Mouse (Mus musculus) hematopoietic stem cell, adult 5-6 weeks (primary cell): Measurements from ENCODE around the gene Hist1h3c. TPM values are rescaled to one million over a fixed set of nuclear protein-coding genes. Genes with fewer than 3 reads are reported as not detected.

Experiments
- ATAC-seq, 2 experiments: fragments of 125-278 bp in 1 of 2; replicated peaks in 1 of 2; 2 replicates each; pipeline ENCODE4 v1.8.0; 2016 to 2017; ENCODE audit warnings: inconsistent platforms in 2 of 2, mild to moderate bottlenecking in 2 of 2, moderate number of reproducible peaks in 2 of 2, low read depth in 1 of 2, moderate TSS enrichment in 1 of 2; ENCODE audit not compliant: low FRiP score in 2 of 2, poor library complexity in 2 of 2, severe bottlenecking in 2 of 2, insufficient read depth in 1 of 2, low TSS enrichment in 1 of 2
- total RNA-seq: library from RNA; stranded (forward); fragments of 172-1452, 232-1000 nt; gene quantifications from 2 replicates; pipeline ENCODE4 v1.2.3, GENCODE M21; 2017

Gene Hist1h3c
- total RNA-seq, 1 experiment from 2014 or later: 240 TPM

- peak; percentile 81 to 87 for ATAC-seq
Measured at GRCm38 (mm10) chr13:23746201-23747080, 1.0 kb upstream of the Hist1h3c start, which contains the start of gene Hist1h2bb. Hist1h2bb (plus strand) TSS chr13:23746734.

- ATAC-seq: no peak
Measured at GRCm38 (mm10) chr13:23744421-23745380, 701 bp downstream of the Hist1h3c start.

- ATAC-seq: no peak
Measured at GRCm38 (mm10) chr13:23743963-23744362, 1.4 kb downstream of the Hist1h3c start.

GRCm38 (mm10) chr13:23743215-23743614 lies 2.2 kb downstream of the Hist1h3c start:
- no peak for ATAC-seq

- no peak for ATAC-seq
Measured at GRCm38 (mm10) chr13:23742007-23742406, 3.4 kb downstream of the Hist1h3c start.

GRCm38 (mm10) chr13:23740910-23741309 lies 4.5 kb downstream of the Hist1h3c start:
- no peak for ATAC-seq

GRCm38 (mm10) chr13:23740256-23740840 lies 5.1 kb downstream of the Hist1h3c start:
- ATAC-seq: no peak

GRCm38 (mm10) chr13:23739922-23740252 lies 5.5 kb downstream of the Hist1h3c start:
- ATAC-seq: peak; percentile 44 to 48

GRCm38 (mm10) chr13:23739069-23739921 lies 6.1 kb downstream of the Hist1h3c start:
- peak; percentile 79 to 84 for ATAC-seq

GRCm38 (mm10) chr13:23738677-23739068 lies 6.7 kb downstream of the Hist1h3c start, which contains the start of gene Hist1h1c:
Hist1h1c (plus strand) TSS chr13:23738808.
- peak; percentile 64 to 69 for ATAC-seq

GRCm38 (mm10) chr13:23738041-23738440 lies 7.4 kb downstream of the Hist1h3c start:
- ATAC-seq: no peak

- ATAC-seq: no peak
Measured at GRCm38 (mm10) chr13:23737091-23737490, 8.3 kb downstream of the Hist1h3c start.

- ATAC-seq: peak; percentile 59 to 64; a peak in 2 of 4 replicates
Measured at GRCm38 (mm10) chr13:23732156-23732804, 13.1 kb downstream of the Hist1h3c start.

GRCm38 (mm10) chr13:23730479-23730878 lies 14.9 kb downstream of the Hist1h3c start:
- no peak for ATAC-seq

- no peak for ATAC-seq
Measured at GRCm38 (mm10) chr13:23729706-23730105, 15.7 kb downstream of the Hist1h3c start.

GRCm38 (mm10) chr13:23729192-23729525 lies 16.2 kb downstream of the Hist1h3c start:
- ATAC-seq: peak; percentile 42 to 70; a peak in 3 of 4 replicates
